Mouse (Mus musculus) CD4-positive naive resting alpha-beta T cell, adult 76 days (primary cell): ENCODE measurements around the gene Klk1b5. TPM values are rescaled to one million over a fixed set of nuclear protein-coding genes. Genes with fewer than 3 reads are reported as not detected.

Experiments used
- total RNA-seq: library from RNA; stranded (reverse); gene quantifications from one replicate; pipeline ENCODE4 v1.2.4, GENCODE M21; 2023

Gene Klk1b5
- not detected for total RNA-seq

GRCm38 (mm10) chr7:44215645-44216044 lies at the start of gene Klk1b5:
Gene Klk1b5 (plus strand): TSS chr7:44215945.

GRCm38 (mm10) chr7:44187936-44188335 lies 27.8 kb upstream of the Klk1b5 start, which contains the start of gene Klk1b24:
Gene Klk1b24 (plus strand): TSS chr7:44188236.

GRCm38 (mm10) chr7:44197891-44198290 lies 17.9 kb upstream of the Klk1b5 start, which contains the start of gene Klk1b3:
Gene Klk1b3 (plus strand): TSS chr7:44198191.

GRCm38 (mm10) chr7:44207135-44207534 lies 8.6 kb upstream of the Klk1b5 start, which contains the start of gene Klk1b4:
Gene Klk1b4 (plus strand): TSS chr7:44207435.

DNA sequence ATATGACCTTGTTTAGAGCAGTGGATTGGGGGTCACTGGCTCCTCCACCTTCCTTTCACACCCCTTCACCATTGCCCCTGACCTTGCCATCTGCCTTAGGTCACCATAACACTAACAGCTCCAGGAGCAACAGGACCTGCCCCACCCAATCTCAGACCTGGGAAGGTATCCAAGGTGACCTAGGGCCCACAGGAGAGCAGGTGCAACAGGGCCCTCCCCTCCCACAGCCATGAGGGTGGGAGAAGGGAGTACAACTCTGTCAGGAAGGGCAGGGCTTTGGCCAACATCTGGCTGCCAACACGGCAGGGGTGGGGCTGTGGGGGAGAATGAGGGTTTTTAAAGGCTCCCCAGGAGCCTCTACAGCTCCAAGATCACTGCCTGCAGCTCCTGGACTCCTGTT lies 9.3 kb downstream of the Klk1b5 start, which contains the start of gene Klk1:
Gene Klk1 (plus strand): TSS at position 285 of the 400 bp plus-strand sequence.

DNA sequence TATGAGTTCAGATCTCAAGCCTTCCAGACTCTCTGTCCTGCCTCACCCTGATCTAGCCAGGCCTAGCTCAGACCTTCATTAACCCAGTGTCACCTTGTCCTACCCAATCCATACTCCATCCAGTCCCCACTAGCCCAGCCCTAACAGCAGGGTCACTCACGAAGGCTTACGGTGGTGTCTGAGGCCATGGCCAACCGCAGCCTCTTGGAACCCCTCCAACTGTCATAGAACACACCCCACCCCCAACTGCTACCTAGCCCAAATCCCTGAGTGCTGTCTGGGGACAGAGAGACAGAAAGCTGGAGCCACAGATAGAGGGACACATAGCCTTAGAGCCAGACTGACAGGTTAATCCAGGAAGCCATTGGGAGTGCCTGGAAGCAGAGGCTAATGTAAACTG lies 20.2 kb downstream of the Klk1b5 start, which contains the start of gene Gm36864:
Gene Gm36864 (plus strand): TSS at position 269 of the 400 bp plus-strand sequence.

GRCm38 (mm10) chr7:44246055-44246983 lies 30.6 kb downstream of the Klk1b5 start, which contains the start of the genes 1700028J19Rik and 2410002F23Rik:
Gene 1700028J19Rik (minus strand): TSS chr7:44246695.
Gene 2410002F23Rik (plus strand): TSS chr7:44246722.

GRCm38 (mm10) chr7:44257278-44257677 lies 41.5 kb downstream of the Klk1b5 start, which contains the start of gene Acp4:
Gene Acp4 (minus strand): TSS chr7:44257378.

DNA sequence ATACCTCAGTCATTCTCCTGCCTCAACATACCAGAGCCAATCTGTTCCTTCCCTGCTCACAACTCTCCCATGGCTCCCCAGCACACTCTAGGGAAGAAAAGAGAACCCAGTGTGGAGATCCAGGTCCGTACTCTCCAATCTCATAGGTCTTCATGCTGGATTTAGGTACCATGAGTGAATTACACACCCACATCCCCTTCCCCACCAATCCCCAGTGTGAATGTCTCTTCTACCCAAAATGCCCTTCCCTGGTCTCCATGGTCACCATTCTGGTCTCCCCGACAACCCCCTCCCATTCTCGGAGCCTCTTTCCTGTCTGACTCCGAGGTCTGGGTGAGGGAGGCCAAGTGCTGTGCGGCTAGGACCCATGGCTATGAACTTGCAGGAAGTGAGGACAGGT lies 45.4 kb downstream of the Klk1b5 start, which contains the start of gene Gm15517:
Gene Gm15517 (plus strand): TSS at position 301 of the 400 bp plus-strand sequence.

Other genes starting within 250 kb of the Klk1b5 start
- gene Klk1b1, start 249.2 kb upstream of the Klk1b5 start, total RNA-seq: not detected
- gene Klk1b9, start 239.9 kb upstream of the Klk1b5 start, total RNA-seq: not detected
- not detected for gene Klk1b11, start 220.1 kb upstream of the Klk1b5 start, total RNA-seq
- not detected for gene Klk1b26, start 203.8 kb upstream of the Klk1b5 start, total RNA-seq
- not detected for gene Klk1b27, start 163.7 kb upstream of the Klk1b5 start, total RNA-seq
- gene Klk1b21, start 113.6 kb upstream of the Klk1b5 start, total RNA-seq: not detected
- gene Klk1b22, start 103.3 kb upstream of the Klk1b5 start, total RNA-seq: not detected
- gene Klk1b16, start 79.2 kb upstream of the Klk1b5 start, total RNA-seq: not detected
- not detected for gene Klk1b24, start 27.7 kb upstream of the Klk1b5 start, total RNA-seq
- gene Klk1b3, start 17.8 kb upstream of the Klk1b5 start, total RNA-seq: not detected
- gene Klk1b4, start 8.5 kb upstream of the Klk1b5 start, total RNA-seq: not detected
- gene Klk1, start 9.4 kb downstream of the Klk1b5 start, total RNA-seq: 0.82 TPM
- not detected for gene Gm36864, start 20.2 kb downstream of the Klk1b5 start, total RNA-seq
- gene 1700028J19Rik, start 30.8 kb downstream of the Klk1b5 start, total RNA-seq: 3.3 TPM
- 214 TPM for gene 2410002F23Rik, start 30.8 kb downstream of the Klk1b5 start, total RNA-seq
- gene Acp4, start 41.4 kb downstream of the Klk1b5 start, total RNA-seq: not detected
- not detected for gene Gm15517, start 45.5 kb downstream of the Klk1b5 start, total RNA-seq
- gene Clec11a, start 91.0 kb downstream of the Klk1b5 start, total RNA-seq: 0.67 TPM
- gene Shank1, start 94.3 kb downstream of the Klk1b5 start, total RNA-seq: 3.0 TPM
- not detected for gene Syt3, start 168.2 kb downstream of the Klk1b5 start, total RNA-seq
- not detected for gene 1700008O03Rik, start 169.9 kb downstream of the Klk1b5 start, total RNA-seq
- not detected for gene Lrrc4b, start 213.1 kb downstream of the Klk1b5 start, total RNA-seq
- not detected for gene Aspdh, start 249.4 kb downstream of the Klk1b5 start, total RNA-seq